33 mouse cellular contexts compared by ENCODE assay signal in genomic region chr6:121072615-121073014, GRCm38 (mm10). TPM values are rescaled to one million over a fixed set of nuclear protein-coding genes. Genes with fewer than 3 reads are reported as not detected.
DNase-seq lines count a peak whose midpoint lies in the region; ATAC-seq and TF ChIP-seq lines count a peak whose summit lies in the region.
"Had no signal": no experiment of that assay in that cellular context is flagged by ENCODE, and none has a peak within 500 bp of the region (broad histone marks: within the 10 kb centered on the region; RNA-seq: fewer than 3 reads in every experiment).

No protein-coding gene starts in this region.

- no peak for DNase-seq in forebrain, postnatal 0 days
- DNase-seq in layer of hippocampus, adult 2 months (ENCODE audit: low spot score in 2 of 2) = no peak
- DNase-seq in layer of hippocampus, postnatal 36 days = no peak
- peak; percentile 39 for DNase-seq in CD4-positive, CD25-positive, alpha-beta regulatory T cell, adult 2 months (ENCODE audit: low read depth, low spot score)
- peak; percentile 38 for DNase-seq in induced T-regulatory cell, adult 2 months (ENCODE audit: low read depth)
- DNase-seq in urinary bladder, postnatal 14 days (ENCODE audit: low spot score) = no peak
- DNase-seq: adrenal gland, postnatal 14 days; cerebellum, adult 11-12 months; cerebellum, adult 9-11 months; embryo, embryonic 11 days; gastrocnemius, postnatal 25 days; heart, postnatal 4 days; kidney, adult 8-10 months; kidney, postnatal 10 days; layer of hippocampus, adult 9-11 months; lung, postnatal 36 days; retina, postnatal 1 day; right cerebral cortex, postnatal 14 days; thymus, adult 18-20 months; thymus, postnatal 25 days had no signal

- TF ChIP-seq CTCF in forebrain, postnatal 0 days (IDR thresholded peaks at IDR 0.05; ENCODE audit: low read depth) = peak; percentile 20; the same call in 1 of the 2 replicates
- TF ChIP-seq CTCF in layer of hippocampus, adult 2 months (conservative IDR thresholded peaks at IDR 0.05) = peak; percentile 41

- no peaks in the 10 kb centered on the region for H3K27me3 ChIP-seq in forebrain, postnatal 0 days (ENCODE audit: insufficient read depth, low read length)
- no peaks in the 10 kb centered on the region for H3K27me3 ChIP-seq in forebrain, embryonic 12.5 days
- H3K27me3 ChIP-seq: embryonic facial prominence, embryonic 12.5 days; forebrain, embryonic 15.5 days; intestine, embryonic 15.5 days; liver, embryonic 15.5 days; lung, embryonic 15.5 days; megakaryocyte, embryonic 14.5 days; midbrain, embryonic 13.5 days; neural tube, embryonic 15.5 days had no signal

- no peak overlapping the region for H3K9ac ChIP-seq in forebrain, postnatal 0 days
- H3K9ac ChIP-seq in forebrain, embryonic 12.5 days = no peak overlapping the region
- H3K9ac ChIP-seq: embryonic facial prominence, embryonic 12.5 days; forebrain, embryonic 15.5 days; hindbrain, embryonic 14.5 days; intestine, embryonic 15.5 days; liver, embryonic 15.5 days; lung, embryonic 15.5 days; midbrain, embryonic 13.5 days; neural tube, embryonic 15.5 days had no signal

- H3K9me3 ChIP-seq in forebrain, postnatal 0 days (ENCODE audit: low read length) = no peaks in the 10 kb centered on the region
- no peaks in the 10 kb centered on the region for H3K9me3 ChIP-seq in forebrain, embryonic 12.5 days
- H3K9me3 ChIP-seq: embryonic facial prominence, embryonic 12.5 days; forebrain, embryonic 15.5 days; intestine, embryonic 15.5 days; liver, embryonic 15.5 days; lung, embryonic 15.5 days; megakaryocyte, embryonic 14.5 days; midbrain, embryonic 13.5 days; neural tube, embryonic 15.5 days had no signal

- no peak overlapping the region for H3K4me3 ChIP-seq in forebrain, postnatal 0 days (ENCODE audit: low read depth, low read length)
- no peak overlapping the region for H3K4me3 ChIP-seq in forebrain, embryonic 12.5 days (replicated peaks)
- no peak overlapping the region for H3K4me3 ChIP-seq in layer of hippocampus, adult 2 months
- H3K4me3 ChIP-seq: embryonic facial prominence, embryonic 12.5 days; forebrain, embryonic 15.5 days; intestine, embryonic 15.5 days; liver, embryonic 15.5 days; lung, embryonic 15.5 days; megakaryocyte, embryonic 14.5 days; midbrain, embryonic 13.5 days; neural tube, embryonic 15.5 days had no signal

- ATAC-seq in forebrain, postnatal 0 days = no peak
- no peak for ATAC-seq in forebrain, embryonic 12.5 days (ENCODE audit: low FRiP score)
- ATAC-seq in monocyte, adult 5-6 weeks (replicated peaks; ENCODE audit: insufficient number of reproducible peaks, low FRiP score, low TSS enrichment, poor library complexity, severe bottlenecking) = no peak
- ATAC-seq: forebrain, embryonic 15.5 days; intestine, embryonic 15.5 days; midbrain, embryonic 13.5 days had no signal

- no peaks in the 10 kb centered on the region for H3K36me3 ChIP-seq in forebrain, postnatal 0 days (ENCODE audit: insufficient read depth)
- no peaks in the 10 kb centered on the region for H3K36me3 ChIP-seq in forebrain, embryonic 12.5 days (replicated peaks)
- H3K36me3 ChIP-seq: embryonic facial prominence, embryonic 12.5 days; forebrain, embryonic 15.5 days; intestine, embryonic 15.5 days; liver, embryonic 15.5 days; lung, embryonic 15.5 days; midbrain, embryonic 13.5 days; neural tube, embryonic 15.5 days had no signal

- 83% methylated on average over 2 of the region's 2 CpGs for WGBS in forebrain, postnatal 0 days
- WGBS in forebrain, embryonic 12.5 days = 82% methylated on average over 2 of the region's 2 CpGs

- no peak overlapping the region for H3K27ac ChIP-seq in forebrain, postnatal 0 days (ENCODE audit: low read depth, low read length)
- no peak overlapping the region for H3K27ac ChIP-seq in forebrain, embryonic 12.5 days
- no peak overlapping the region for H3K27ac ChIP-seq in layer of hippocampus, adult 2 months
- H3K27ac ChIP-seq: embryonic facial prominence, embryonic 12.5 days; forebrain, embryonic 15.5 days; hindbrain, embryonic 14.5 days; intestine, embryonic 15.5 days; liver, embryonic 15.5 days; lung, embryonic 15.5 days; midbrain, embryonic 13.5 days; neural tube, embryonic 15.5 days; stomach, postnatal 0 days had no signal

- H3K4me2 ChIP-seq in forebrain, postnatal 0 days (ENCODE audit: low read depth) = no peak overlapping the region
- H3K4me2 ChIP-seq in forebrain, embryonic 12.5 days = no peak overlapping the region
- H3K4me2 ChIP-seq: embryonic facial prominence, embryonic 12.5 days; forebrain, embryonic 15.5 days; heart, embryonic 11.5 days; hindbrain, embryonic 14.5 days; intestine, embryonic 15.5 days; liver, embryonic 15.5 days; lung, embryonic 15.5 days; midbrain, embryonic 13.5 days; neural tube, embryonic 15.5 days had no signal

- H3K4me1 ChIP-seq in forebrain, postnatal 0 days (ENCODE audit: insufficient read depth) = no peaks in the 10 kb centered on the region
- H3K4me1 ChIP-seq in forebrain, embryonic 12.5 days = peaks cover 18% of the 10 kb centered on the region

RNA-seq across cellular contexts. Expression of gene Mical3, which starts 58.2 kb away (rescaled TPM):
- total RNA-seq in forebrain, postnatal 0 days (2014; rRNA removed) = 59.3 and 78.7 TPM in 2 replicates
- polyA plus RNA-seq in forebrain, postnatal 0 days (2015; fragmentation: Nextera tagmentation; extraction: Ambion mirVana) = 9.3 and 17.5 TPM in 2 replicates
- 17.6 and 18.8 TPM in 2 replicates for polyA plus RNA-seq in forebrain, embryonic 12.5 days (2016; fragmentation: Nextera tagmentation; extraction: Ambion mirVana)
- total RNA-seq in layer of hippocampus, adult 2 months (2021) = 10 to 100 TPM; 89.5 to 94.6 TPM
- 100 to 1,000 TPM in 1 of 2 experiments, 10 to 100 TPM in 1; 88.3 to 103 TPM for total RNA-seq in layer of hippocampus, postnatal 36 days (2021)
- 1.3 to 2.9 TPM (median 2.6 TPM) in 3 replicates for total RNA-seq in monocyte, adult 5-6 weeks (2017)

Comparison
In these comparisons a context has a peak if more than half of its experiments do, and no peak if none do; other contexts are left out.
1. DNase-seq: peak in CD4-positive, CD25-positive, alpha-beta regulatory T cell, adult 2 months (single experiment) and induced T-regulatory cell, adult 2 months (single experiment); none in forebrain, postnatal 0 days (single experiment), layer of hippocampus, adult 2 months (0 of 2), layer of hippocampus, postnatal 36 days (0 of 2) and urinary bladder, postnatal 14 days (single experiment).
2. RNA of gene Mical3, which starts 58.2 kb away (total RNA-seq): 88.3 to 103 TPM in layer of hippocampus, postnatal 36 days, 89.5 to 94.6 TPM in layer of hippocampus, adult 2 months and 59.3 to 78.7 TPM in forebrain, postnatal 0 days; 1.3 to 2.9 TPM in monocyte, adult 5-6 weeks; every median in the first group is over 10 times any median in the second.